Mouse (Mus musculus): ENCODE results near the gene Lrp2. TPM values are rescaled to one million over a fixed set of nuclear protein-coding genes. Genes with fewer than 3 reads are reported as not detected.

Lrp2 gene
- polyA plus RNA-seq (2012; rRNA removed), result 1.9 and 2.2 TPM in 2 replicates

GRCm38 (mm10) chr2:69585886-69586398 is at the start of gene Lrp2:
Lrp2 (minus strand) TSS chr2:69586065.

GRCm38 (mm10) chr2:69380281-69380680 is 205.6 kb downstream of the Lrp2 start, which contains the start of gene Dhrs9:
Dhrs9 (plus strand) TSS chr2:69380445.

Other genes with a start within 250 kb of the Lrp2 start
- gene Abcb11, start 243.4 kb downstream of the Lrp2 start, polyA plus RNA-seq (2012; rRNA removed), result 0.03 and 0.07 TPM in 2 replicates
- gene Dhrs9, start 205.6 kb downstream of the Lrp2 start, polyA plus RNA-seq (2012; rRNA removed), result 0.01 and 0.04 TPM in 2 replicates
- 21.6 and 22.6 TPM in 2 replicates for gene Bbs5, start 61.1 kb upstream of the Lrp2 start, polyA plus RNA-seq (2012; rRNA removed)
- 0.36 and 4.3 TPM in 2 replicates for gene Klhl41, start 84.1 kb upstream of the Lrp2 start, polyA plus RNA-seq (2012; rRNA removed)
- 13.1 and 14.6 TPM in 2 replicates for gene Fastkd1, start 127.5 kb upstream of the Lrp2 start, polyA plus RNA-seq (2012; rRNA removed)
- 26.1 and 27.0 TPM in 2 replicates for gene Ppig, start 136.5 kb upstream of the Lrp2 start, polyA plus RNA-seq (2012; rRNA removed)
- gene Ccdc173, start 203.5 kb upstream of the Lrp2 start, polyA plus RNA-seq (2012; rRNA removed), result 3.9 and 4.9 TPM in 2 replicates
- 36.4 and 39.3 TPM in 2 replicates for gene Phospho2, start 203.6 kb upstream of the Lrp2 start, polyA plus RNA-seq (2012; rRNA removed)
- 42.5 and 42.8 TPM in 2 replicates for gene Klhl23, start 235.9 kb upstream of the Lrp2 start, polyA plus RNA-seq (2012; rRNA removed)